Mouse (Mus musculus) CH12.LX (cell line): Measurements from ENCODE around the gene Foxc2. TPM values are rescaled to one million over a fixed set of nuclear protein-coding genes. Genes with fewer than 3 reads are reported as not detected.

Source experiments
- DNase-seq: peaks from one replicate; pipeline ENCODE4 v3.0.0-alpha.2; 2013; ENCODE audit errors: extremely low read depth
- H3K27ac ChIP-seq: 2 replicates; pipeline ENCODE4 v1.5.1; 2012; ENCODE audit warnings: low read depth, mild to moderate bottlenecking, control low read depth, moderate library complexity; ENCODE audit not compliant: insufficient read depth
- H3K27me3 ChIP-seq: replicated peaks from 2 replicates; pipeline ENCODE3; 2012; ENCODE audit warnings: inconsistent platforms
- H3K36me3 ChIP-seq, 2 experiments: replicated peaks in 1 of 2; 2 replicates each; pipeline versions ENCODE3 to v1.6.1; 2012; ENCODE audit warnings: inconsistent platforms in 1 of 2, low read length in 1 of 2, mild to moderate bottlenecking in 1 of 2, mixed read lengths in 1 of 2, moderate library complexity in 1 of 2; ENCODE audit not compliant: control insufficient read depth in 1 of 2, insufficient read depth in 1 of 2
- H3K4me1 ChIP-seq, 2 experiments: 2 replicates each; pipeline ENCODE4 v1.6.1; 2012; ENCODE audit warnings: inconsistent platforms in 1 of 2, moderate library complexity in 1 of 2; ENCODE audit not compliant: insufficient read depth in 2 of 2, control insufficient read depth in 1 of 2
- H3K4me2 ChIP-seq: 2 replicates; pipeline ENCODE4 v1.6.1; 2012; ENCODE audit warnings: low read depth, mild to moderate bottlenecking, control low read depth; ENCODE audit not compliant: poor library complexity, insufficient read depth, severe bottlenecking
- H3K4me3 ChIP-seq, 3 experiments: fragments of 150-350 bp in 1 of 3; sonication (generic) in 1 of 3; replicated peaks in 1 of 3; 2 replicates each; pipeline versions ENCODE3 to v1.5.1; 2011 to 2012; ENCODE audit warnings: low read depth in 2 of 3, low read length in 2 of 3, mild to moderate bottlenecking in 2 of 3, moderate library complexity in 2 of 3, control low read depth in 1 of 3, improper control_type of control experiment in 1 of 3, inconsistent platforms in 1 of 3, mixed read lengths in 1 of 3; ENCODE audit not compliant: poor library complexity in 1 of 3
- H3K79me2 ChIP-seq: replicated peaks from 2 replicates; pipeline ENCODE4 v1.6.1; 2012; ENCODE audit warnings: mild to moderate bottlenecking, moderate library complexity; ENCODE audit not compliant: control insufficient read depth, poor library complexity, insufficient read depth, severe bottlenecking; ENCODE audit errors: extremely low read depth
- H3K9ac ChIP-seq: 2 replicates; pipeline ENCODE4 v1.6.1; 2012; ENCODE audit warnings: low read depth, mild to moderate bottlenecking, control low read depth, moderate library complexity; ENCODE audit not compliant: insufficient read depth
- H3K9me3 ChIP-seq: replicated peaks from 2 replicates; pipeline ENCODE3; 2012; ENCODE audit warnings: low read length, inconsistent platforms, mixed read lengths
- BHLHE40 ChIP-seq: IDR thresholded peaks from 2 replicates; pipeline ENCODE4 v1.6.1; 2011; ENCODE audit warnings: mild to moderate bottlenecking, low read depth, low read length, improper control_type of control experiment
- CHD1 ChIP-seq: IDR thresholded peaks from 2 replicates; pipeline ENCODE4 v1.6.1; 2012; ENCODE audit warnings: low read depth, low read length, improper control_type of control experiment, inconsistent platforms
- CHD2 ChIP-seq: IDR thresholded peaks from 2 replicates; pipeline ENCODE4 v1.6.1; 2011; ENCODE audit warnings: low read length, improper control_type of control experiment
- CTCF ChIP-seq, 2 experiments: IDR thresholded peaks in 1 of 2; conservative IDR thresholded peaks in 1 of 2; 2 replicates each; pipeline ENCODE4 v1.5.1; 2011 to 2012; ENCODE audit warnings: low read depth in 2 of 2, low read length in 2 of 2, improper control_type of control experiment in 1 of 2, inconsistent platforms in 1 of 2, mild to moderate bottlenecking in 1 of 2, moderate library complexity in 1 of 2
- E2F4 ChIP-seq: IDR thresholded peaks from 2 replicates; pipeline ENCODE4 v1.6.1; 2011; ENCODE audit warnings: low read depth, low read length, improper control_type of control experiment; ENCODE audit not compliant: insufficient replicate concordance
- GABPA ChIP-seq: IDR thresholded peaks from 2 replicates; pipeline ENCODE4 v1.6.1; 2012; ENCODE audit warnings: low read depth, low read length, improper control_type of control experiment, inconsistent platforms; ENCODE audit not compliant: insufficient replicate concordance
- HCFC1 ChIP-seq: IDR thresholded peaks from 2 replicates; pipeline ENCODE4 v1.6.1; 2012; ENCODE audit warnings: low read depth, mild to moderate bottlenecking, inconsistent platforms, low read length, improper control_type of control experiment
- JUND ChIP-seq: conservative IDR thresholded peaks from 2 replicates; pipeline ENCODE4 v1.6.1; 2011; ENCODE audit warnings: low read depth, low read length, improper control_type of control experiment
- MEF2A ChIP-seq: IDR thresholded peaks from 2 replicates; pipeline ENCODE4 v1.6.1; 2014; ENCODE audit warnings: low read depth, mild to moderate bottlenecking, inconsistent platforms, low read length, improper control_type of control experiment, borderline replicate concordance
- MXI1 ChIP-seq: IDR thresholded peaks from 2 replicates; pipeline ENCODE4 v1.6.1; 2011; ENCODE audit warnings: mild to moderate bottlenecking, low read depth, low read length, improper control_type of control experiment
- MYC ChIP-seq: IDR thresholded peaks from 2 replicates; pipeline ENCODE4 v1.6.1; 2011; ENCODE audit warnings: low read depth, mild to moderate bottlenecking, improper control_type of control experiment, low read length
- NELFE ChIP-seq: IDR thresholded peaks from 2 replicates; pipeline ENCODE4 v1.6.1; 2011; ENCODE audit warnings: low read depth, low read length, improper control_type of control experiment
- NRF1 ChIP-seq: IDR thresholded peaks from 2 replicates; pipeline ENCODE4 v1.6.1; 2014; ENCODE audit warnings: low read depth, mild to moderate bottlenecking, inconsistent platforms, low read length, improper control_type of control experiment, moderate library complexity
- PAX5 ChIP-seq: IDR thresholded peaks from 2 replicates; pipeline ENCODE4 v1.6.1; 2012; ENCODE audit warnings: low read length, inconsistent platforms, mixed read lengths
- POLR2A ChIP-seq: IDR thresholded peaks from 2 replicates; pipeline ENCODE4 v1.6.1; 2011; ENCODE audit warnings: low read depth, mild to moderate bottlenecking, improper control_type of control experiment, low read length
- SMC3 ChIP-seq: IDR thresholded peaks from 2 replicates; pipeline ENCODE4 v1.6.1; 2011; ENCODE audit warnings: low read depth, low read length, improper control_type of control experiment
- TBP ChIP-seq: conservative IDR thresholded peaks from 2 replicates; pipeline ENCODE4 v1.6.1; 2011; ENCODE audit warnings: low read depth, low read length, improper control_type of control experiment
- USF1 ChIP-seq: IDR thresholded peaks from 2 replicates; pipeline ENCODE4 v1.6.1; 2014; ENCODE audit warnings: low read depth, mild to moderate bottlenecking, inconsistent platforms, low read length, improper control_type of control experiment
- USF2 ChIP-seq: conservative IDR thresholded peaks from 2 replicates; pipeline ENCODE4 v1.6.1; 2011; ENCODE audit warnings: low read depth, low read length, improper control_type of control experiment
- ZC3H11A ChIP-seq: IDR thresholded peaks from 2 replicates; pipeline ENCODE4 v1.6.1; 2012; ENCODE audit warnings: low read depth, mild to moderate bottlenecking, inconsistent platforms, low read length, improper control_type of control experiment
- dilution Hi-C: fragments of 300-500 bp; cut with MboI; formaldehyde crosslinking; loops from 2 replicates; pipeline ENCODE4 v1.14.3; 2020; ENCODE audit warnings: low sequenced_read_pairs; ENCODE audit not compliant: extremely low pct_unique_long_range_greater_than_20kb, extremely low pct_ligation_motif_present
- in situ Hi-C: fragments of 300-500 bp; cut with MboI; formaldehyde crosslinking; loops from 3 replicates; pipeline ENCODE4 v1.14.3; 2019; ENCODE audit warnings: low sequenced_read_pairs, low pct_ligation_motif_present, low pct_unique_long_range_greater_than_20kb, mixed read lengths
- polyA plus RNA-seq: library from polyadenylated mRNA; unstranded; fragments of >175 nt; gene quantifications from 2 replicates; pipeline ENCODE4 v1.2.1, GENCODE M21; 2012; ENCODE audit warnings: low read depth; ENCODE audit not compliant: insufficient read length
- total RNA-seq, 2 experiments: library from RNA; depleted of rRNA; stranded (reverse); fragments of 300-350 nt in 1 of 2; fragments of >200 nt in 1 of 2; gene quantifications; 2 replicates each; pipeline ENCODE4 v1.2.3; 2012 to 2014

Gene Foxc2
- total and polyA plus RNA-seq, 3 experiments: not detected

DNA sequence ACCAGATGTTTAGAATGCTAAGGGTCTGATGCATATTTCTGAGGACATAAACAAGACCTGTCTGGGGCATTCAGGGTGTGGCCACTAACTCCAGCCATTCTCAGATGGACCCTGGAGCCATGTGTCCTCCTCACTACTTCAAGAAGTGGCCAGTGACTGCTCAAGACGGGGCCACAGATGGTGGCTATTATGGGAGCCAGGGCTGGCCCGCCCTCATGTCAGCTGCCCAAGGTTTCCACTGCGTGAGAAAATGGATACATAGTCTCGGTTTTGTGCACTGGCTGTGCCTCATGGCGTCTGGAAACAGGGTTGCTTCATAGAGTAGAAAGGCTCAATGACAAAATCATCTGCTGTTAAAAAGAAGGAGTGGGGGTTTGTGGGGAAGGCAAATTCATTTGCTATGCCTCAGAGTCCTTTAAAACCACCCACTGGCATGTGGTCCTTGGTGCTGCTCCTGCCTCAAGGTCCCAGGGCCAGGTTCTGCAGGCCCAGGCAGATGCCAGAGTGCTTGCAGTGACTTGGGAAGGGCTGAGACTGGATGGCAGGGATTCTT is 17.1 kb downstream of the Foxc2 start:
- no peak overlapping the region for H3K4me2 ChIP-seq
- no peaks in the 10 kb centered on the region for H3K79me2 ChIP-seq
- H3K27me3 ChIP-seq: peaks cover 37% of the 10 kb centered on the region
- no peaks in the 10 kb centered on the region for H3K4me1 ChIP-seq
- no peak for TF ChIP-seq CTCF (conservative IDR thresholded peaks at IDR 0.05 in 1 of 2, IDR thresholded peaks at IDR 0.05 in 1 of 2; ENCODE audit: low read depth in 2 of 2, low read length in 2 of 2)
- no peak for TF ChIP-seq USF2
- no peak for TF ChIP-seq E2F4
- no peak for TF ChIP-seq NELFE
- TF ChIP-seq ZC3H11A: no peak
- TF ChIP-seq JUND: no peak
- TF ChIP-seq BHLHE40: no peak
- no peak for TF ChIP-seq NRF1
- no peak for TF ChIP-seq CHD1
- no peak for TF ChIP-seq GABPA
- TF ChIP-seq CHD2: no peak
- TF ChIP-seq SMC3: no peak
- no peak for TF ChIP-seq MXI1
- no peak for TF ChIP-seq TBP
- in situ Hi-C loops: no loop called here
- H3K27ac ChIP-seq: no peak overlapping the region
- H3K9me3 ChIP-seq: peaks cover 17% of the 10 kb centered on the region
- dilution Hi-C loops: no loop called here
- no peak overlapping the region for H3K9ac ChIP-seq
- H3K4me3 ChIP-seq: no peak overlapping the region
- DNase-seq: no peak
- H3K36me3 ChIP-seq: no peaks in the 10 kb centered on the region

DNA sequence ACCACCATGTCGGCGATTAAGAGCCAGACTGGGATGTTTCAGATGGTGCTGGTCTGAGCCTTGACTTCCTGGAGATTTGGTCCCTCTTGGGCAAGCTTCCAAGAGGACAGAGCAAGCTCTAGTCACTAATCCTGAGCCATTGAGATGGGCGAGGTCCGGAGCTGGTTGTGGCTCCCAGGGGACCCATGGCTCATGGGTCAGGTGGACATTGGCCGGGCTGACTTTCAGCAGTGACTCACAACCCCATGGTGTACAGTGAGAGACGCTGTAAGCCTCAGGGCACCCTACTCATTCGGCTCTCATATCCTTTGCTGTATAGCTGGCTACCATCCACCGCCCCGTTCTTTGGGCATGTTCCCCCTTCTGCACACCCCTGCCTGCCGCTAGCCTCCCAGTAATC is 18.1 kb downstream of the Foxc2 start:
- DNase-seq: no peak
- Histone ChIP-seq H3K79me2 (no peaks in the 10 kb centered on the region), H3K4me1 (no peaks in the 10 kb centered on the region), H3K27ac (no peak overlapping the region), H3K4me3 (no peak overlapping the region), H3K27me3 (peaks cover 40% of the 10 kb centered on the region), H3K9me3 (peaks cover 26% of the 10 kb centered on the region), H3K4me2 (no peak overlapping the region), H3K9ac (no peak overlapping the region), H3K36me3 (no peaks in the 10 kb centered on the region)
- TF ChIP-seq PAX5: no peak
- no peak for TF ChIP-seq POLR2A
- no peak for TF ChIP-seq MEF2A
- TF ChIP-seq HCFC1: no peak
- TF ChIP-seq NRF1: no peak
- no peak for TF ChIP-seq USF1
- no peak for TF ChIP-seq MYC
- in situ Hi-C loops (no loop called here), dilution Hi-C loops (no loop called here)
